Mouse (Mus musculus): ENCODE data around the gene Gm37240. TPM values are rescaled to one million over a fixed set of nuclear protein-coding genes. Genes with fewer than 3 reads are reported as not detected.

Gene Gm37240
- polyA plus RNA-seq, 1 experiment from 2014 or later, result 18.1 TPM

DNA sequence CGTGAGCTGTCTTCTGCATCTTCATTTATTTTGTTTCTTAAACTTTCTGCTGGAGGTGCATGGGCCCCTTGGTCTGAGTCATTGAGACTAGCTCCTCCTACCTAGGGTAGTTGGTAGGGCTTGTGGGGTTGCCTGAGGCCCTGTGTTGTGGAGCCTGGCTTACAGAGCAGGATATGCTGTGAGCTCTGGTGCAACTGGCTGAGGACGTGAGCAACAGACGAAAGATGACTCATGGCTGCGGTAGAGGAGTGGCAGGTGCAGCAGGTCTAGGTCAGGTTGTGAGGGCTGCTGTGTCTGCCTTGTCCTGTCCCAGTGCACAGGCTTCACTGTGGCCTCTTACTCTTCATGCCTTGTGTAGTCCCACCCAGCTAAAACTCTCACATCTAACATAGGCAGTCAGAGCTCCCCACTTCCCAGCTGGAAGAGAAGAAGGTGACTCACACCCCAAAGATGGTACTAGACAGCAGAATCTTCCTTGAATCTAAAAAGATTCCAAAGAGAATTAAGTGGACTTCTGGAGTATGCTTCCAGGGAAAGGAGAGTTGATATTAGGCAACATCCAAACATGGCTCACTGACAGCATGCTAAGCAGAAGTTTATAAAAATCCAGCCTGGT is 257.3 kb downstream of the Gm37240 start:
- TF ChIP-seq EP300 (optimal IDR thresholded peaks at IDR 0.05), result no peak
- no peak for TF ChIP-seq CTCF (IDR thresholded peaks at IDR 0.05; ENCODE audit: low read depth)
- DNase-seq (ENCODE audit: low spot score), result no peak

DNA sequence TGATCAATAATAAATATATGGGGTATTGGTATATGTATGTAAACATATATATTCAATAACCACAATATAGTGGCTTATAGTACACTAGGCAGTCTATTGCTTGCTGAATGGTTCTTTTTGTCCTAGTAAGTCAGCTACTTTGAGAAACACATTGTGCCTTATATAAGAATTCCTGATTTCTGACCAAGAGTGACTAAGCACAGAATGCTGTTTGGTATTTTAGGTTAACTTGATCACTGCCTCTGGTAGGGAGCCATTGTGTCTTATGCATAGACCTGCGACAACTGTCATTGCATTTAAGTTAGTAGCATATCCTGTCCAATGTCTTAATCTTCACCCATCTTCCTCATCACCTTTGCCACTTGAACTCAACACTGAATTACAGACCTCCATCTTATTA is 267.6 kb downstream of the Gm37240 start:
- Histone ChIP-seq H3K36me3 (ENCODE audit: control insufficient read depth, insufficient read depth, low read length) (no peaks in the 10 kb centered on the region), H3K4me2 (replicated peaks; ENCODE audit: low read depth) (no peak overlapping the region), H3K9ac (ENCODE audit: low read length) (no peak overlapping the region), H3K9me3 (ENCODE audit: control insufficient read depth, low read length) (no peaks in the 10 kb centered on the region), H3K4me1 (replicated peaks; ENCODE audit: control insufficient read depth, insufficient read depth) (no peaks in the 10 kb centered on the region), H3K27me3 (ENCODE audit: control insufficient read depth, insufficient read depth, low read length) (no peaks in the 10 kb centered on the region), H3K27ac (replicated peaks) (no peak overlapping the region), H3K4me3 (ENCODE audit: low read depth, low read length) (no peak overlapping the region)
- TF ChIP-seq EP300 (optimal IDR thresholded peaks at IDR 0.05) (no peak), CTCF (IDR thresholded peaks at IDR 0.05; ENCODE audit: low read depth) (no peak)
- 97% methylated on average over 1 of the region's 1 CpGs for WGBS
- DNase-seq (ENCODE audit: low spot score) (no peak), ATAC-seq (ENCODE audit: low FRiP score, low TSS enrichment) (no peak)

More for the DNA sequence above, 257.3 kb downstream of the Gm37240 start:
- H3K9me3 ChIP-seq (ENCODE audit: control insufficient read depth, low read length), result no peaks in the 10 kb centered on the region
- WGBS, result 84% methylated on average over 4 of the region's 4 CpGs
- no peak overlapping the region for H3K9ac ChIP-seq (ENCODE audit: low read length)
- H3K4me3 ChIP-seq (ENCODE audit: low read depth, low read length), result no peak overlapping the region
- H3K4me1 ChIP-seq (replicated peaks; ENCODE audit: control insufficient read depth, insufficient read depth), result no peaks in the 10 kb centered on the region
- no peaks in the 10 kb centered on the region for H3K27me3 ChIP-seq (ENCODE audit: control insufficient read depth, insufficient read depth, low read length)
- peak; percentile 83 for ATAC-seq (ENCODE audit: low FRiP score, low TSS enrichment)
- peak overlapping the region; percentile 45; the same call in 1 of the 2 replicates for H3K27ac ChIP-seq (replicated peaks)
- no peaks in the 10 kb centered on the region for H3K36me3 ChIP-seq (ENCODE audit: control insufficient read depth, insufficient read depth, low read length)
- H3K4me2 ChIP-seq (replicated peaks; ENCODE audit: low read depth), result no peak overlapping the region

DNA sequence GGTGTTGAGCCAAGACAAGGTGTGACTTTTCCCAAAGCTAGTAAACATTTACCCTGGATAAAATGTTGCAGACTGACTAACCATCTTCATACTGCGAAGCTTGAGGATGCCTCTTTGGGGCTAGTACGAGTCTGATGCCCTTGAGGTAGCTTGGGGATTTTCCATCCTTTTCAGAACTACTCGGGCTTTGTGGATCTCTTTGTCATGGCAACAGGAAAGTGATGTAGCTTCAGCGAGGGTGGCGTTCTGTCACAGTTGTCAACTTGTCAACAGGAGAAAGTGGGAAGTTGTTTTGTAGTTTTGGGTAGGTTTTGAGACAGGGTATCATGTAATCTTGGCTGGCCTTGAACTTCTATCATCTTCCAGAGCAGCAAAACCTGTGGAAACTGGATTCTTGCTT is 268.0 kb downstream of the Gm37240 start:
- no peak for TF ChIP-seq CTCF (IDR thresholded peaks at IDR 0.05; ENCODE audit: low read depth)
- TF ChIP-seq EP300 (optimal IDR thresholded peaks at IDR 0.05), result no peak
- WGBS, result 86% methylated on average over 5 of the region's 5 CpGs
- Histone ChIP-seq H3K4me2 (replicated peaks; ENCODE audit: low read depth) (no peak overlapping the region), H3K4me1 (replicated peaks; ENCODE audit: control insufficient read depth, insufficient read depth) (no peaks in the 10 kb centered on the region), H3K9me3 (ENCODE audit: control insufficient read depth, low read length) (no peaks in the 10 kb centered on the region), H3K27ac (replicated peaks) (no peak overlapping the region), H3K4me3 (ENCODE audit: low read depth, low read length) (no peak overlapping the region), H3K36me3 (ENCODE audit: control insufficient read depth, insufficient read depth, low read length) (no peaks in the 10 kb centered on the region), H3K9ac (ENCODE audit: low read length) (no peak overlapping the region), H3K27me3 (ENCODE audit: control insufficient read depth, insufficient read depth, low read length) (no peaks in the 10 kb centered on the region)
- ATAC-seq (ENCODE audit: low FRiP score, low TSS enrichment), result no peak
- no peak for DNase-seq (ENCODE audit: low spot score)

DNA sequence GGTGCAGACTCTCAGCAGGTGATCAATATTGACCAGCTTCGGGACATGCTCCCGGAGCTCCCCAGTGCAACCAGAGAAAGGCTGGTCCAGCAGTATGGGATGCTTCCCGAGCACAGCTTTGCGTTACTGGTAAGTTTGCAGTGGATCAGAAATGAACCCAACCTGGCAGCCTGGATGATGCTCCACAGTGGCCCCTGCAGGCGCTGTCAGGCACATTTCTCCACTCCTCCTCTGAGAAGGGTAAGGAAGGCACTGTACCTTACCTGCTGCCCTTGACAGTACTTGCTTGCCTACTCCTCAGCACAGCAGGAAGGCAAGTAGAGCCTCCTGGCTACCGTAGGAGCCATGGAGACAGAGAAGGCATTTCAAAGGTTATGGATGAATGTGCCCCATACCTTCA is 268.4 kb downstream of the Gm37240 start:
- H3K4me2 ChIP-seq (replicated peaks; ENCODE audit: low read depth), result no peak overlapping the region
- no peak overlapping the region for H3K9ac ChIP-seq (ENCODE audit: low read length)
- H3K27ac ChIP-seq (replicated peaks), result no peak overlapping the region
- no peaks in the 10 kb centered on the region for H3K9me3 ChIP-seq (ENCODE audit: control insufficient read depth, low read length)
- 78% methylated on average over 6 of the region's 6 CpGs for WGBS
- TF ChIP-seq EP300 (optimal IDR thresholded peaks at IDR 0.05) (no peak), CTCF (IDR thresholded peaks at IDR 0.05; ENCODE audit: low read depth) (peak; percentile 51)
- H3K36me3 ChIP-seq (ENCODE audit: control insufficient read depth, insufficient read depth, low read length), result no peaks in the 10 kb centered on the region
- DNase-seq (ENCODE audit: low spot score) (no peak), ATAC-seq (ENCODE audit: low FRiP score, low TSS enrichment) (no peak)
- no peaks in the 10 kb centered on the region for H3K27me3 ChIP-seq (ENCODE audit: control insufficient read depth, insufficient read depth, low read length)
- no peaks in the 10 kb centered on the region for H3K4me1 ChIP-seq (replicated peaks; ENCODE audit: control insufficient read depth, insufficient read depth)
- no peak overlapping the region for H3K4me3 ChIP-seq (ENCODE audit: low read depth, low read length)

DNA sequence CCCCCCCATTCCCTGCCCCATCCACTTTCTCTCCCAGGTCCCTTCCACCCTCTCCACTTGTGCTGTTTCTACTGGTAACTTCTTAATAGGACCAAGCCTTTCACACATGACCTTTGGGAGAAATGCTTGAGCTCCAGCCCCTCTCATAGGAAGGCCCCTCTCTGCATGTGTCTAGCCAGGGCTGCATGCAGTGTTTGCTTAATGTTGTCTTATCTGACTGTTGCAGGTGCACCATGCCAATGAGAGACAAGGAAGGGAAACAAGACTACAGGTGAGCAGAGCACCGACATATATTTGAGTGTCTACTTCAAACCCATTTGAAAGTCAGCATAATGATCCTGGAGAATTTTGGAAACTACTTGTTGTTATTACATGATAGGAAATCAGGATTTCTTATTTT is 270.9 kb downstream of the Gm37240 start:
- WGBS, result 86% methylated on average over 1 of the region's 1 CpGs

DNA sequence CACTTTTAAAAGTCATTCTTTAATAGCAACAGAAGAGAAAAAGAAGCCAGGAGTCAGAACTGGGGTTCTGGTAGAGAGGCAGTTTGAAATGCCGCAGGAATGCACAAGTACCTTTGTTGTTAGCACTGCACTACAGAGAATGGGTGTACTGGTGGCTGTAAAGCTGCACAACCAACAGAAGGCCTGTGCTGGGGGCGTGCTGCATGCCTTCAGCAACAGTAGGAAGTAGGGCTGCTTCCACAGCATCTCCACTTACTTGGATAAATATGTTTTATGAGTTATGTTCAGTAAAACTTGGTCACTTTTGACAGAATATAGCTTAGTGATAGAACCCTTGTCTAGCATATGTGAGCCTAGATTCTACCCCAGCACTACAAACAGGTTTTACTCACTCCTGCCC is 279.6 kb downstream of the Gm37240 start:
- DNase-seq (ENCODE audit: low spot score) (no peak), ATAC-seq (ENCODE audit: low FRiP score, low TSS enrichment) (no peak)
- Histone ChIP-seq H3K9me3 (ENCODE audit: control insufficient read depth, low read length) (no peaks in the 10 kb centered on the region), H3K9ac (ENCODE audit: low read length) (no peak overlapping the region), H3K27me3 (ENCODE audit: control insufficient read depth, insufficient read depth, low read length) (no peaks in the 10 kb centered on the region), H3K27ac (replicated peaks) (no peak overlapping the region), H3K4me2 (replicated peaks; ENCODE audit: low read depth) (no peak overlapping the region), H3K36me3 (ENCODE audit: control insufficient read depth, insufficient read depth, low read length) (no peaks in the 10 kb centered on the region), H3K4me3 (ENCODE audit: low read depth, low read length) (no peak overlapping the region), H3K4me1 (replicated peaks; ENCODE audit: control insufficient read depth, insufficient read depth) (no peaks in the 10 kb centered on the region)
- no peak for TF ChIP-seq EP300 (optimal IDR thresholded peaks at IDR 0.05)
- TF ChIP-seq CTCF (IDR thresholded peaks at IDR 0.05; ENCODE audit: low read depth), result no peak
- WGBS, result 86% methylated on average over 2 of the region's 2 CpGs

More for the DNA sequence above, 270.9 kb downstream of the Gm37240 start:
- Histone ChIP-seq H3K36me3 (ENCODE audit: control insufficient read depth, insufficient read depth, low read length) (no peaks in the 10 kb centered on the region), H3K27ac (replicated peaks) (no peak overlapping the region), H3K4me2 (replicated peaks; ENCODE audit: low read depth) (no peak overlapping the region), H3K9me3 (ENCODE audit: control insufficient read depth, low read length) (no peaks in the 10 kb centered on the region), H3K4me3 (ENCODE audit: low read depth, low read length) (no peak overlapping the region), H3K4me1 (replicated peaks; ENCODE audit: control insufficient read depth, insufficient read depth) (no peaks in the 10 kb centered on the region), H3K9ac (ENCODE audit: low read length) (no peak overlapping the region), H3K27me3 (ENCODE audit: control insufficient read depth, insufficient read depth, low read length) (no peaks in the 10 kb centered on the region)
- ATAC-seq (ENCODE audit: low FRiP score, low TSS enrichment) (no peak), DNase-seq (ENCODE audit: low spot score) (no peak)
- TF ChIP-seq EP300 (optimal IDR thresholded peaks at IDR 0.05) (no peak), CTCF (IDR thresholded peaks at IDR 0.05; ENCODE audit: low read depth) (no peak)
